Mouse (Mus musculus) C2C12 (cell line): Measurements from ENCODE around the gene Trh. TPM values are rescaled to one million over a fixed set of nuclear protein-coding genes. Genes with fewer than 3 reads are reported as not detected.

Experiments
- H3K27me3 ChIP-seq: one replicate; pipeline ENCODE4 v1.6.1; 2011; ENCODE audit not compliant: control insufficient read depth, insufficient read depth, insufficient read length
- H3K36me3 ChIP-seq: one replicate; pipeline ENCODE4 v1.6.1; 2011; ENCODE audit not compliant: control insufficient read depth, insufficient read depth
- H3K4me3 ChIP-seq: one replicate; pipeline ENCODE4 v1.5.1; 2011; ENCODE audit warnings: mild to moderate bottlenecking, control low read depth; ENCODE audit not compliant: poor library complexity, insufficient read depth, severe bottlenecking
- H3K79me2 ChIP-seq: one replicate; pipeline ENCODE4 v1.6.1; 2011; ENCODE audit not compliant: control insufficient read depth, insufficient read depth
- H3K79me3 ChIP-seq: one replicate; pipeline ENCODE4 v1.6.1; 2011; ENCODE audit warnings: low read depth, control low read depth
- H3ac ChIP-seq: one replicate; pipeline ENCODE3; 2011; ENCODE audit warnings: low read depth; ENCODE audit not compliant: control insufficient read depth, insufficient read length
- CEBPB ChIP-seq: IDR thresholded peaks from one replicate; pipeline ENCODE4 v1.6.1; 2011; ENCODE audit warnings: low read depth, mild to moderate bottlenecking, control low read depth, moderate library complexity
- CTCF ChIP-seq: IDR thresholded peaks from one replicate; pipeline ENCODE4 v1.5.1; 2011; ENCODE audit not compliant: control insufficient read depth, insufficient read depth, insufficient read length
- FOSL1 ChIP-seq: IDR thresholded peaks from one replicate; pipeline ENCODE4 v1.8.0; 2011; ENCODE audit warnings: mild to moderate bottlenecking, low read length; ENCODE audit not compliant: poor library complexity, insufficient read depth, severe bottlenecking
- MAX ChIP-seq: IDR thresholded peaks from one replicate; pipeline ENCODE4 v1.6.1; 2011; ENCODE audit warnings: mild to moderate bottlenecking, control low read depth
- MYOD1 ChIP-seq: IDR thresholded peaks from one replicate; pipeline ENCODE4 v1.6.1; 2011; ENCODE audit warnings: low read depth; ENCODE audit not compliant: control insufficient read depth, insufficient read length
- MYOG ChIP-seq: IDR thresholded peaks from one replicate; pipeline ENCODE4 v1.6.1; 2011; ENCODE audit not compliant: control insufficient read depth, insufficient read length; ENCODE audit errors: extremely low read depth
- USF1 ChIP-seq: IDR thresholded peaks from one replicate; pipeline ENCODE4 v1.6.1; 2011; ENCODE audit warnings: low read depth, mild to moderate bottlenecking, control low read depth, moderate library complexity
- polyA plus RNA-seq: library from polyadenylated mRNA; unstranded; fragments of >200 nt; fragmentation: generic; extraction: Trizol; gene quantifications from one replicate; pipeline ENCODE4 v1.2.1, GENCODE M21; 2012; ENCODE audit warnings: missing spikeins

Gene Trh
- polyA plus RNA-seq, 1 experiment = not detected

GRCm38 (mm10) chr6:92231356-92231755, 13.1 kb downstream of the Trh start:
- no peaks in the 10 kb centered on the region for H3K79me2 ChIP-seq
- H3K27me3 ChIP-seq = peaks cover 4% of the 10 kb centered on the region
- no peak overlapping the region for H3ac ChIP-seq
- no peak for TF ChIP-seq USF1
- no peak for TF ChIP-seq FOSL1
- no peak for TF ChIP-seq MYOD1
- TF ChIP-seq MAX = no peak
- TF ChIP-seq MYOG = no peak
- TF ChIP-seq CEBPB = no peak
- no peak for TF ChIP-seq CTCF
- no peak overlapping the region for H3K4me3 ChIP-seq
- H3K36me3 ChIP-seq = no peaks in the 10 kb centered on the region
- H3K79me3 ChIP-seq = no peaks in the 10 kb centered on the region

GRCm38 (mm10) chr6:92229586-92229985, 14.9 kb downstream of the Trh start:
- Histone ChIP-seq H3K36me3 (no peaks in the 10 kb centered on the region), H3K79me3 (no peaks in the 10 kb centered on the region), H3K4me3 (no peak overlapping the region), H3K27me3 (no peaks in the 10 kb centered on the region), H3ac (no peak overlapping the region), H3K79me2 (no peaks in the 10 kb centered on the region)
- TF ChIP-seq MAX (no peak), USF1 (no peak), MYOD1 (no peak), FOSL1 (no peak)

- TF ChIP-seq FOSL1 (no peak), MYOG (no peak), CTCF (no peak)
- no peak overlapping the region for H3ac ChIP-seq
- no peak overlapping the region for H3K4me3 ChIP-seq
- no peaks in the 10 kb centered on the region for H3K79me2 ChIP-seq
- H3K36me3 ChIP-seq = no peaks in the 10 kb centered on the region
- H3K27me3 ChIP-seq = no peaks in the 10 kb centered on the region
- no peaks in the 10 kb centered on the region for H3K79me3 ChIP-seq
Measured at GRCm38 (mm10) chr6:92229103-92229502, 15.3 kb downstream of the Trh start.

- TF ChIP-seq MAX = no peak
- TF ChIP-seq MYOD1 = no peak
- TF ChIP-seq USF1 = no peak
- no peak for TF ChIP-seq FOSL1
- H3ac ChIP-seq = no peak overlapping the region
- peaks cover 19% of the 10 kb centered on the region for H3K27me3 ChIP-seq
- no peaks in the 10 kb centered on the region for H3K36me3 ChIP-seq
- no peak overlapping the region for H3K4me3 ChIP-seq
- no peaks in the 10 kb centered on the region for H3K79me3 ChIP-seq
- no peaks in the 10 kb centered on the region for H3K79me2 ChIP-seq
Measured at GRCm38 (mm10) chr6:92224981-92225380, 19.5 kb downstream of the Trh start.

GRCm38 (mm10) chr6:92222021-92222420, 22.4 kb downstream of the Trh start:
- Histone ChIP-seq H3K79me2 (no peaks in the 10 kb centered on the region), H3K79me3 (no peaks in the 10 kb centered on the region), H3K27me3 (peaks cover 22% of the 10 kb centered on the region), H3K36me3 (no peaks in the 10 kb centered on the region), H3K4me3 (no peak overlapping the region), H3ac (no peak overlapping the region)
- TF ChIP-seq CTCF (no peak), MYOD1 (no peak), FOSL1 (no peak), MYOG (no peak), USF1 (no peak), CEBPB (no peak), MAX (no peak)

GRCm38 (mm10) chr6:92221604-92222003, 22.8 kb downstream of the Trh start:
- Histone ChIP-seq H3K79me3 (no peaks in the 10 kb centered on the region), H3K27me3 (peaks cover 22% of the 10 kb centered on the region), H3K79me2 (no peaks in the 10 kb centered on the region), H3ac (no peak overlapping the region), H3K36me3 (no peaks in the 10 kb centered on the region), H3K4me3 (no peak overlapping the region)
- TF ChIP-seq MAX (no peak), CEBPB (no peak), CTCF (no peak), MYOG (no peak), FOSL1 (no peak), MYOD1 (no peak), USF1 (no peak)
